Mouse (Mus musculus) cerebellum, adult 18-20 months (tissue): ENCODE data around the gene Dlgap4.
"Not testable (repeated sequence)": the region's sequence is repeated elsewhere in the genome, so short reads cannot be mapped to it uniquely, and the experiment has no call there.

Experiments
- DNase-seq, 2 experiments: peaks; one replicate each; pipeline ENCODE4 v3.0.0; 2021

Gene Dlgap4

GRCm38 (mm10) chr2:156779036-156779435, 165.5 kb downstream of the Dlgap4 start:
- DNase-seq, result no peak

- no peak for DNase-seq
These were observed 166.0 kb downstream of the Dlgap4 start for GRCm38 (mm10) chr2:156779488-156779887.

GRCm38 (mm10) chr2:156780129-156780528, 166.6 kb downstream of the Dlgap4 start:
- no peak for DNase-seq

- no peak for DNase-seq
These were observed 167.2 kb downstream of the Dlgap4 start for GRCm38 (mm10) chr2:156780752-156781151.

- DNase-seq, result no peak
These were observed 167.8 kb downstream of the Dlgap4 start for GRCm38 (mm10) chr2:156781281-156781680.

GRCm38 (mm10) chr2:156781836-156782480, 168.5 kb downstream of the Dlgap4 start:
- DNase-seq, result no peak

GRCm38 (mm10) chr2:156782481-156783348, 169.2 kb downstream of the Dlgap4 start:
- no peak for DNase-seq

GRCm38 (mm10) chr2:156783349-156783728, 169.8 kb downstream of the Dlgap4 start:
- no peak for DNase-seq

- no peak for DNase-seq
These were observed 170.6 kb downstream of the Dlgap4 start for GRCm38 (mm10) chr2:156784016-156784585.

- no peak for DNase-seq
These were observed 171.4 kb downstream of the Dlgap4 start for GRCm38 (mm10) chr2:156784891-156785290.

- DNase-seq, result not testable (repeated sequence)
These were observed 172.9 kb downstream of the Dlgap4 start for GRCm38 (mm10) chr2:156786369-156786768.

- DNase-seq, result no peak
These were observed 173.7 kb downstream of the Dlgap4 start for GRCm38 (mm10) chr2:156787090-156787775.

GRCm38 (mm10) chr2:156787776-156788105, 174.2 kb downstream of the Dlgap4 start:
- DNase-seq, result peak; percentile 16 to 38

- DNase-seq, result no peak
These were observed 175.3 kb downstream of the Dlgap4 start for GRCm38 (mm10) chr2:156788836-156789235.

GRCm38 (mm10) chr2:156798516-156798915, 185.0 kb downstream of the Dlgap4 start:
- no peak for DNase-seq

- DNase-seq, result peak in 1 of 2 experiments; percentile 12
These were observed 187.5 kb downstream of the Dlgap4 start for GRCm38 (mm10) chr2:156801045-156801444.

- not testable (repeated sequence) for DNase-seq
These were observed 188.6 kb downstream of the Dlgap4 start for GRCm38 (mm10) chr2:156802116-156802515.

- DNase-seq, result no peak
These were observed 190.3 kb downstream of the Dlgap4 start for GRCm38 (mm10) chr2:156803698-156804372.

- DNase-seq, result no peak
These were observed 191.1 kb downstream of the Dlgap4 start for GRCm38 (mm10) chr2:156804589-156804988.

- DNase-seq, result no peak
These were observed 193.4 kb downstream of the Dlgap4 start for GRCm38 (mm10) chr2:156806886-156807285.

GRCm38 (mm10) chr2:156809579-156809978, 196.1 kb downstream of the Dlgap4 start:
- DNase-seq, result peak; percentile 55 to 72

GRCm38 (mm10) chr2:156810716-156811115, 197.2 kb downstream of the Dlgap4 start:
- no peak for DNase-seq

GRCm38 (mm10) chr2:156811556-156811955, 198.1 kb downstream of the Dlgap4 start:
- no peak for DNase-seq
